Mouse (Mus musculus) gastrocnemius, postnatal 25 days (tissue): ENCODE results near the gene Tle4. TPM values are rescaled to one million over a fixed set of nuclear protein-coding genes. Genes with fewer than 3 reads are reported as not detected.

Experiments used
- DNase-seq: peaks from one replicate; pipeline ENCODE4 v3.0.0; 2022
- total RNA-seq, 2 experiments: library from RNA; stranded (reverse); gene quantifications; 1 replicate in 1 of 2; 2 replicates in 1 of 2; pipeline ENCODE4 v1.2.3; 2021

The Tle4 gene
- total RNA-seq, 2 experiments from 2014 or later, result 15.2 to 18.6 TPM

GRCm38 (mm10) chr19:14591809-14592535, 5.9 kb downstream of the Tle4 start:
- no peak for DNase-seq

DNA sequence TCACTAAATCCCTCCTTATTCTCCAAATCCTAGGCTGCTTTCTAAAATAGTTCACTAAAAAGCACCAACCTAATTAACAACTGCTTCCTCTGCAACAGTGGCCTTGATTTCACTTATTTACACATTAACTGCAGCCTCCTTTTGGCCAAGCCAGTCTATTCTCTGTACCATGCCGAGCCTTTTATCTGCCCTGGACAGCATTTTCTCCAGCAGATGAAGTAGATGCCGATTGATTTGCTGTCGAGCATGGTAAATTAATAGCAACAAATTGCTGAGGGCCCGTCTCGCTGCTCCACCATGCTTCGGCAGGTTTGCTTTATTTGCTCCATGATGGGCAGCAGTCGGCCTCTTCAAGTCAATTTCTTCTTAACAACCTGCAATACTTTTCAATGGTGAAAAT, 7.7 kb downstream of the Tle4 start:
- no peak for DNase-seq

- DNase-seq, result no peak
These were observed 9.4 kb downstream of the Tle4 start for GRCm38 (mm10) chr19:14588221-14589123.

- peak; percentile 11 for DNase-seq
These were observed 11.7 kb downstream of the Tle4 start for GRCm38 (mm10) chr19:14586171-14586570.

GRCm38 (mm10) chr19:14585731-14586130, 12.1 kb downstream of the Tle4 start:
- DNase-seq, result peak; percentile 36

GRCm38 (mm10) chr19:14585235-14585634, 12.6 kb downstream of the Tle4 start:
- DNase-seq, result no peak

DNA sequence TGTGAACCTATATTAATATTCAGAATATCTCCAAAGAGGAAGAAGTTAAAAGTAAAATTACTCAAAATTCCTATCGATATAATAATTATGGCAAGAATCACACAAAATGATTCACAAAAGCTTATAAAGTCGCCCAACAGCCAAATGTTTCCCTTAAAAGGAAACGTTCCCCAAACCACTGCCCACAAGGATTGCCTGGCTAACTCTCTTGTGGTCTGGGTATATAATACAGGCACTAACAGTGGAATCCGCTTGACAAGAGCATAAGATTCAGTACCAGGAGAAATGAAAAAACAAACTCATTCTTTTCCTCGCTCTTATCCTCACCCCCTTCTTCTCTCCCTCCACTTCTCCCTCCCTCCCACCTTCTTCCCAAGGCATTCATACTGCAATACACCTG, 19.2 kb downstream of the Tle4 start:
- no peak for DNase-seq

GRCm38 (mm10) chr19:14578016-14578415, 19.8 kb downstream of the Tle4 start:
- DNase-seq, result no peak

DNA sequence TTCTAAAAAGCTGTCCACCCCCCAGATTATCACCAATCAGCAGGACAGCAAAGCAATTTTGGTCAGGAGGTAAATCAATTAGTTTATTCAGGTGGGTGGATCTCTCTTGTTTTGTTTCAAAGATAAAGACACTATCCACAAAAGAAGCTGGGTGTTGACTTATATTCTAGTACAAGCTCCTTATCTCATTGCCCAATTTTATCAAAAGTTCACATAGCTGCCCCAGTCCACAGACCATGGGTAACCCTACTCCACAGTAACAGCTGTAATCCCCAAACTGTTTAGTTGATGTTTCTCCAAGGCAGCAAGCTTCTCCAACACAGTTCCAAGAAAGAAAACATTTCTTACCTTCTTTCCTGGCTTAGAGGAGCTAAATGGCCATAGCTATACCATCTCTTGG, 21.5 kb downstream of the Tle4 start:
- DNase-seq, result no peak

DNA sequence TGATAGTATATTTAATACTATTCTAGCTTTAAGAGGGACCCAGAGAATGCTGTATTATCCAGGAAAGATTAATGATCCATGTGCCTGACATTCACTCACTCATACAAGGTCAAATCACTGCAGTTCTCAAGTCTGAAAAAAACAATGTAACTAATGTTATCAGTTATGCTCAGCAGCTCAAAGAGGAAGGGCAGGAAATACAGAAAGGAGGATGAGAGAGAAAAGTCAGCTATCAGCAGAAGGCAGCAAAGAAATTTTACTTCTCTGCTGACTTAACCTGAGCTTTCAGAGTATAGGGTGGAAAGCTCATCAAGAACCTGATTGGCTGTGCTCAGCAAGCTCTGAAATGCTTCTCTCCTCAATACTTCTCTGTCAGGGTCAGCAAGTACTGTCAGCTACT, 29.0 kb downstream of the Tle4 start:
- DNase-seq, result no peak

- no peak for DNase-seq
These were observed 30.8 kb downstream of the Tle4 start for GRCm38 (mm10) chr19:14567081-14567480.

GRCm38 (mm10) chr19:14566564-14567021, 31.3 kb downstream of the Tle4 start:
- no peak for DNase-seq

GRCm38 (mm10) chr19:14565424-14566069, 32.3 kb downstream of the Tle4 start:
- no peak for DNase-seq

DNA sequence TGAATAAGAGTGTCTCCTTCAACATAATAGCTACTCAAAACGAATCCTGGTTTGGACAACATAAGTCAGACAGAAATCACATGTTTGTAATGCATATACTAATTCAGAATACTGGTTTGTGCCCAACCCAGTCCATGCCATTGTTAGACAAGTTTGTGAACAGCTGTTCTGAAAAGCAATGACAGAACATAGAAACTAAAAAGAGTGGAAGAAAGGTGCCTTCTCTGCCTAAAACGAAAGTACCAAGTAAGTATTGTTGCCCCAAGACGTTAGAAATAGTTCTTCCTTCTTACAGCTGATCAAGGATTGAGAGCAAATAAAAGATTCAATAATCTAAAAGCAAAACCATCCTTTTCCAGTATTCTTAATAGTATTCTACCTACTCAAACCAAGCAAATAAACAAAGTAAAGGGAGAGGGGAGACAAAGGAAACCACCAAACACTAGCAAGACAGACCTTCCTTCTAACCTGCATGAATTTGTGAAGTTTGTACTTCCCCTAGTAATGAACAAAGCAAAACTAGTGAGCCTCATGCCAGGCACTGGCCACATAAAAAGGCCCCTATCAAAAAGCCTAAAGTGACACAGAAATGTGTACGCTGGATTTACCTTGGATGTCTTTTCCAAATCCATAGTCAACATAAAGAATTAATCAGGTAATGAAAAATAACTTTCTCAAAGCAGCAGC, 34.4 kb downstream of the Tle4 start:
- no peak for DNase-seq

DNA sequence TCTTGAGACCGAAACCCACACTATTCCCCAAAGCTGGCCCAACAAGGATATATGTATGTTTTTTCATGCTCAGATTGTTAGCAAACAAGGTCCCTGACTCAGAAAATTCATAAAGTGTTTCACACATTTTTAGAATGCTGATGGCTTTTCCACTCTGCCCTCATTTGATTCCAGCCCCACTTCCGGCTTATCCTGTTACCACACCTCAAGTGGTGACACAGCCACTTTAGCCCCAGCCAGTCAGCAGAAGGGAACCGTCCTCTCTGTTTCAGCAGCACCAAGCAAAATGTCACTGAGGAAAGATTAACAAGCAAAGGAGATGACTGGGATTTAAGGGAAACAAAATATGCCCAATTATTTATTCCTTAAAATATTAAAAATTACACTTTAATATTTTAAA, 50.0 kb downstream of the Tle4 start:
- no peak for DNase-seq

DNA sequence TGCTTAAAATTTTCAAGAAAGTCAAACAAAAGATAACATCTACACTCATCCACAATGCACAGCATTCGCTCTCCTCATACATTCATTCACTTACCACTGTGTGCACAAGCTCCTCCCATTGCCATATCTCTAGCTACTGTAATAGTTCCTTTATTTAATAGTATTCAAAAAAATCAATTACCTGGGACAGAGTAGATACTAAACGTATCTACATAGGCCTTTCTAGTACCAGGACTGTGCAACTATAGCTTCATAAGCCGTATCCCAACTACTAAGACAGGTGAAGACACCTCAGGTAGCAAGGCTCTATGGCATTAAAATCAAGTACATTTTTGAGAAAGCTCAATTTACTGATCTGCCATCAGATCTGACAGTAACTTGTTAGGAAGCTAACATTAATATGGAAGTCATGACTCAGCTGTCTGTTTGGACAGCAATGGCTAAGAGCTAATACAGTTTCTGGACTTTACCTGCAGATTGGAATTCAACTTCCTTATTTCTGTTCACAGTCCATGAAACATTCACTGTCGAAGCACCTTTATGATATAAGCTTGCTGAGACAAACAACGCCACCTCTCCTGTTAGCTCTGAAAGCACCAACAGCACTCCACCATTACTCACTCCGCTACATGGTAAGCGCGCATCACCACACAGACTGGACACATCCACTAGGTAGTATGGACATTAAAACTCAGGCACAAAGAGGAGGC, 50.6 kb downstream of the Tle4 start:
- DNase-seq, result no peak

- DNase-seq, result no peak
These were observed 52.4 kb downstream of the Tle4 start for GRCm38 (mm10) chr19:14545485-14545884.

GRCm38 (mm10) chr19:14543305-14543704, 54.5 kb downstream of the Tle4 start:
- no peak for DNase-seq

- DNase-seq, result no peak
These were observed 57.2 kb downstream of the Tle4 start for GRCm38 (mm10) chr19:14540678-14541077.

GRCm38 (mm10) chr19:14536676-14537075, 61.2 kb downstream of the Tle4 start:
- no peak for DNase-seq

DNA sequence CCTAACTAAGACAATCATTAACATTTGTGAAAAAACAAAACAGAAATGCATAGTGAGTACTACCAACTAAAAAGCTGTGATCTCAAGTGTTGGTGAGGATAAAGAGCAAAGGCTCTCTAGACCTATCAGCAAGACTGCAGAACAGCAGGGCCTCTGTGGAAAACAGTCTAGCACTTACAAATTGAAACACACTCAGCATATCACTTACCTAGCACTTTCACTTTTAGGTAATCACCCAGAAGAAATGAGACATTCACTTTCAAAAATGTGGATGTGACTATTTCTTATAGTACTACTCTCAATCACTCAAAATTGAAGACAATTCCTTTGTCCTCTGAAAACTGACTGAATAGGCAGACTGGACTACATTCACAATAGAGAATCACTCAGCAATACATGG, 63.4 kb downstream of the Tle4 start:
- no peak for DNase-seq

- no peak for DNase-seq
These were observed 65.0 kb downstream of the Tle4 start for GRCm38 (mm10) chr19:14532861-14533260.
